Mouse (Mus musculus) liver, adult 2 months (tissue): ENCODE measurements around the gene Bcas3. TPM values are rescaled to one million over a fixed set of nuclear protein-coding genes. Genes with fewer than 3 reads are reported as not detected.

ENCODE experiments used
- DNase-seq: peaks from one replicate; pipeline ENCODE4 v3.0.0-alpha.2; 2011; ENCODE audit warnings: low read depth, low spot score; ENCODE audit errors: extremely low read depth
- H3K27ac ChIP-seq: fragments of 200-500 bp; replicated peaks from 2 replicates; pipeline ENCODE4 v1.5.1; 2012; ENCODE audit warnings: low read depth, mild to moderate bottlenecking, control low read depth, inconsistent platforms, low read length; ENCODE audit not compliant: insufficient read depth
- H3K27me3 ChIP-seq: fragments of 200-500 bp; 2 replicates; pipeline ENCODE4 v1.6.1; 2012; ENCODE audit warnings: mild to moderate bottlenecking, moderate library complexity, low read length, inconsistent platforms; ENCODE audit not compliant: control insufficient read depth, insufficient read depth
- H3K36me3 ChIP-seq: fragments of 200-500 bp; 2 replicates; pipeline ENCODE4 v1.6.1; 2012; ENCODE audit warnings: low read length, inconsistent platforms; ENCODE audit not compliant: control insufficient read depth, insufficient read depth
- H3K4me1 ChIP-seq: fragments of 200-500 bp; 2 replicates; pipeline ENCODE4 v1.6.1; 2011; ENCODE audit warnings: low read length; ENCODE audit not compliant: control insufficient read depth, insufficient read depth
- H3K4me3 ChIP-seq: fragments of 200-500 bp; 2 replicates; pipeline ENCODE4 v1.5.1; 2011; ENCODE audit warnings: low read depth, mild to moderate bottlenecking, control low read depth, low read length, moderate library complexity; ENCODE audit not compliant: insufficient read depth
- H3K79me2 ChIP-seq: fragments of 200-500 bp; 2 replicates; pipeline ENCODE4 v1.6.1; 2012; ENCODE audit warnings: inconsistent platforms, mild to moderate bottlenecking, low read length, moderate library complexity; ENCODE audit not compliant: control insufficient read depth, insufficient read depth
- H3K9ac ChIP-seq: fragments of 200-500 bp; 2 replicates; pipeline ENCODE4 v1.6.1; 2012; ENCODE audit warnings: low read depth, mild to moderate bottlenecking, control low read depth, inconsistent platforms, low read length
- CTCF ChIP-seq: fragments of 200-500 bp; IDR thresholded peaks from 2 replicates; pipeline ENCODE4 v1.5.1; 2011; ENCODE audit warnings: low read depth, low read length, control low read depth
- POLR2A ChIP-seq: fragments of 200-500 bp; IDR thresholded peaks from 2 replicates; pipeline ENCODE4 v1.6.1; 2011; ENCODE audit warnings: low read length, control low read depth; ENCODE audit not compliant: insufficient read depth; ENCODE audit errors: extremely low read depth
- WGBS: fragments of 180-500 bp; shearing (Covaris S2); methylation state at CpG from one replicate; pipeline ENCODE4 v1.1.7; 2018; 5-methylcytosine and 5-hydroxymethylcytosine counted together
- polyA plus RNA-seq: library from polyadenylated mRNA; depleted of rRNA; stranded (reverse); fragments of >200 nt; gene quantifications from 2 replicates; pipeline ENCODE4 v1.2.3, GENCODE M21; 2012
- total RNA-seq: library from RNA; depleted of rRNA; stranded (reverse); fragments of >200 nt; gene quantifications from 2 replicates; pipeline ENCODE4 v1.2.3, GENCODE M21; 2014

The Bcas3 gene
- total and polyA plus RNA-seq, 2 experiments: 16.5 to 21.4 TPM

DNA sequence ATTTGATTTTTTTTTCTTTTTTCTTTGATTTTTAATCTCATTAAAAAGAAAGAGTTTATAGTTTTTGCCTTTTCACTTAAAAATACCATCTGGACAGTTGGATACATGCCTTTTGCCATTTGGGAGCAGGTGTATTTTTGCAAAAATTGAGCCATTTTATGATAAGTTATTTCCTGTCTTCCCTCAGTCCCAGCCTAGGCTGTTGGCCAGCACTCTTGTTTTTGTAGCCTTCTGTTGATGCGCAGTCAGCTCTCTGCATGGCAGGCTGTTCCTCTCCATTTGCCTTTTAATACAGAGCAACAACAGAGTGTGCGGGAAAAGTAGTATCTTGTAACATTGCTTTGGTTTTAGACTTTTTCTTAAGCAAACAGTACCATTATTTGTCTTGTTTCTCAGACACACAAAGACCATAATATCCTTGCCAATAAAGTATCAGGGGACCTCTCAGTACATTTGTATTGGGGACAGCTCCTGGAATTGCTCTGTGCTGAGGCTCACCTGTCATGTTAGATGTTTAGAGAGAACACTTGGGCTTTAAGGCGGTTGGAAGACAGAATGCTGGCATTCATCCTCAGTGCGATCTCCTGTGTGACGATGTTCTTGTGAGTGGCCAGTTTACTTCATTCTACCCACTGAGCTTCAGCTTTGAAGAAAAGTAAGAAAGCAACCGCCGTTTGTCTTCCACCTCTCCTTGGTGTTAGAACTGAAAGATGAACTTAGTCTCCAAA is 23.6 kb upstream of the Bcas3 start:
- peaks cover 4% of the 10 kb centered on the region; the same call in 1 of the 2 replicates for H3K79me2 ChIP-seq
- WGBS: 88% methylated on average over 7 of the region's 7 CpGs
- no peak overlapping the region for H3K4me3 ChIP-seq
- H3K27me3 ChIP-seq: no peaks in the 10 kb centered on the region
- H3K9ac ChIP-seq: no peak overlapping the region
- H3K4me1 ChIP-seq: no peaks in the 10 kb centered on the region
- TF ChIP-seq CTCF (no peak), POLR2A (no peak)
- H3K27ac ChIP-seq: no peak overlapping the region
- no peak for DNase-seq
- H3K36me3 ChIP-seq: peaks cover 8% of the 10 kb centered on the region; the same call in 1 of the 2 replicates

DNA sequence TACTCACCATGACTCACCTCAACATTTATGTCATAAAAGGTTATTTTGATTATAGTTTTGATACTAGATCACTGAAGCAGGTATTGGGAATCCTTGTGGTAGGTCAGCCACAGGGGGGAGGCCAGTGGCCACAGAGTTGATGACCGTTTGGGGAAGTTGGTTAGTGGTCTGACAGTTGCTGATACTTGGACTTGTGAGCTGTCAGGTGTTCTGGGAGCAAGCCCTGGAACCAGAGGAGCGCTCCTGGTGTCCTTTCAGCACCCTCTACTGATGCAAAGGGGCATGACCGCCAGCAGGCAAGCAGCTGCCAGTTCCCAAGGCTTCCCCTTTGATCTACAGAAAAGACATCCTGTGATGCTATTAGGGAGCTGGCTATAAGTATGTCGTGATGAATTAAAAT is 18.2 kb upstream of the Bcas3 start:
- DNase-seq: peak; percentile 19
- H3K27me3 ChIP-seq: no peaks in the 10 kb centered on the region
- 63% methylated on average over 4 of the region's 4 CpGs for WGBS
- H3K4me3 ChIP-seq: no peak overlapping the region
- no peaks in the 10 kb centered on the region for H3K4me1 ChIP-seq
- no peak overlapping the region for H3K27ac ChIP-seq
- peak; percentile 79 for TF ChIP-seq CTCF
- no peak for TF ChIP-seq POLR2A
- H3K79me2 ChIP-seq: no peaks in the 10 kb centered on the region
- peaks cover 29% of the 10 kb centered on the region for H3K36me3 ChIP-seq
- no peak overlapping the region for H3K9ac ChIP-seq

DNA sequence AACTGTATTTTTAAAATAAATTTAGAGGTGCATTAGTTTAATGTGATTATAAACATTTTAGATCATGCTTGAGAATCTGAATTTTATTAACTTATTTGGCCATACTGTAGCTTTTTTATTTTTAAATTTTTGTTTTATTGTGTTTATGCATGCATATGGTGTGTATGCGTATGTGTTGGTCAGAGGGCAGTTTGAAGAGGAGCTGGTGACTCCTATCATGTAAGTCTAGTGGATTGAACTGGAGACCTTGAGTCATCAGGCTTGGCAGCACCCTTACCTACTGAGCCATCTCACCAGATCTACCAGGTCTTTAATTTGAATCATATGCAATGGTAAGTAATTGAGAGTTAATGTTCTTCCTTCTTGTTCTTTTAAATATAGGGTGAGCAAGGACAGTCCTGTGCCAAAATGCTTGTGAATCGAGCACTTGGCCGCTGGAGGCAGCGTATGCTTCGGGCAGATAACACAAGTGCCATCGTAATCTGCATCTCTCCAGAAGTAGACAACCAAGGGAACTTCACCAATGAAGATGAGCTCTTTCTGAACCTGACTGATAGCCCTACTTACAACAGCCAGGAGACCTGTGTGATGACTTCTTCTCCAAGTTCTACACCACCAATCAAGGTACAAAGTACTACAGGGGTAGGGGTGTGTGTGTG is 13.7 kb upstream of the Bcas3 start:
- Histone ChIP-seq H3K27me3 (no peaks in the 10 kb centered on the region), H3K4me1 (no peaks in the 10 kb centered on the region), H3K4me3 (no peak overlapping the region), H3K36me3 (peaks cover 31% of the 10 kb centered on the region), H3K27ac (no peak overlapping the region), H3K9ac (no peak overlapping the region), H3K79me2 (no peaks in the 10 kb centered on the region; the same call in 1 of the 2 replicates)
- DNase-seq: no peak
- TF ChIP-seq POLR2A (no peak), CTCF (no peak)
- 95% methylated on average over 6 of the region's 6 CpGs for WGBS

DNA sequence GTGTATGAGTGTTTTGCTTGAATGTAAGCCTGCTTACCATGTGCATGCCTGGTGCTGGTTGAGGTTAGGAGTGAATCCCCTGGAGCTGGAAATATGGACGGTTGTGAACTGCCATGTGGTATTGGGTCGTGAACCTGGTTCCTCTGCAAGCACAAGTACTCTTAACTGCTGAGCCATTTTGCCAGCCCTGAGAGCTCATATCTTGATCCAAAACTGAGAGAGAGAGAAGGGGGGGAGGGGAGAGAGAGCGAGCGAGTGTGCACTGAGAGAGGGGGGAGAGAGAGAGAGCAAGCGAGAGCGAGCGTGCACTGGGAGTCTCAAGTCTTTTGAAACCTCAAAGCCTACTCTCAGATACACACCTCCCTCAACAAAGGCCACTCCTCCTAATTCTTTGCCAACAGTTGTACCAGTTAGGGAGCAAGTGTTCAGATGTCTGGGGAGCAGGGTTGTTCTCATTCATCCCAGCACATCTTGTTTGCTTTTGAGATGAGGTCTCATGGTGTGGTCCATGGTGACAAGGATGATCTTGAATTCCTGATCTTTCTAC is 12.8 kb upstream of the Bcas3 start:
- Histone ChIP-seq H3K27ac (no peak overlapping the region), H3K9ac (no peak overlapping the region), H3K4me3 (no peak overlapping the region), H3K36me3 (peaks cover 31% of the 10 kb centered on the region), H3K79me2 (no peaks in the 10 kb centered on the region; the same call in 1 of the 2 replicates), H3K27me3 (no peaks in the 10 kb centered on the region), H3K4me1 (no peaks in the 10 kb centered on the region)
- WGBS: 93% methylated on average over 7 of the region's 7 CpGs
- DNase-seq: no peak
- TF ChIP-seq CTCF (no peak), POLR2A (no peak)

DNA sequence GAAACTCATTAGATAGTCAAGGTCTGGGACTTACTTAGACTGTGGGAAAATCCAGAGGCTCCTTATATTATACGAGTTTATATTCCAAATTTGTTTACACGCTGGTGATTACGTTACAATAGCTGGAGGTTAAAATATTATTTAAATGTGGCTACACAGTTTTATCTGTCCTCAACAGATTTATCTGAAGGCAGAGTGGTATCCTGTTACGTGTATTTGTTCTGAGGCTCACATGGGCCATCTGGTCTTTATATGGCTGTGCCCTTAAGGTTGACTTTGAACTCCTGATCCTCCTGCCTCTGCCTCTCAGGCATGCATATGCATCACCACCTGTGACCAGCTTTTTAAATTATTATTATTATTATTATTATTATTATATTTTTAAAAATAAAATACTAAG is 852 bp downstream of the Bcas3 start:
- H3K4me1 ChIP-seq: peaks cover 2% of the 10 kb centered on the region; the same call in 1 of the 2 replicates
- no peak overlapping the region for H3K27ac ChIP-seq
- H3K27me3 ChIP-seq: no peaks in the 10 kb centered on the region
- H3K4me3 ChIP-seq: peak overlapping the region; percentile 66; the same call in 1 of the 2 replicates
- DNase-seq: no peak
- 63% methylated on average over 4 of the region's 4 CpGs for WGBS
- H3K36me3 ChIP-seq: no peaks in the 10 kb centered on the region; the same call in 1 of the 2 replicates
- no peak overlapping the region for H3K9ac ChIP-seq
- no peaks in the 10 kb centered on the region for H3K79me2 ChIP-seq
- no peak for TF ChIP-seq CTCF
- TF ChIP-seq POLR2A: no peak
